Mouse (Mus musculus) CH12.LX (cell line): Measurements from ENCODE around the gene Neurl4. TPM values are rescaled to one million over a fixed set of nuclear protein-coding genes. Genes with fewer than 3 reads are reported as not detected.

Experiments used
- DNase-seq: peaks from one replicate; pipeline ENCODE4 v3.0.0-alpha.2; 2013; ENCODE audit errors: extremely low read depth
- H3K27ac ChIP-seq: 2 replicates; pipeline ENCODE4 v1.5.1; 2012; ENCODE audit warnings: low read depth, mild to moderate bottlenecking, control low read depth, moderate library complexity; ENCODE audit not compliant: insufficient read depth
- H3K27me3 ChIP-seq: replicated peaks from 2 replicates; pipeline ENCODE3; 2012; ENCODE audit warnings: inconsistent platforms
- H3K36me3 ChIP-seq, 2 experiments: replicated peaks in 1 of 2; 2 replicates each; pipeline versions ENCODE3 to v1.6.1; 2012; ENCODE audit warnings: inconsistent platforms in 1 of 2, low read length in 1 of 2, mild to moderate bottlenecking in 1 of 2, mixed read lengths in 1 of 2, moderate library complexity in 1 of 2; ENCODE audit not compliant: control insufficient read depth in 1 of 2, insufficient read depth in 1 of 2
- H3K4me1 ChIP-seq, 2 experiments: 2 replicates each; pipeline ENCODE4 v1.6.1; 2012; ENCODE audit warnings: inconsistent platforms in 1 of 2, moderate library complexity in 1 of 2; ENCODE audit not compliant: insufficient read depth in 2 of 2, control insufficient read depth in 1 of 2
- H3K4me2 ChIP-seq: 2 replicates; pipeline ENCODE4 v1.6.1; 2012; ENCODE audit warnings: low read depth, mild to moderate bottlenecking, control low read depth; ENCODE audit not compliant: poor library complexity, insufficient read depth, severe bottlenecking
- H3K4me3 ChIP-seq, 3 experiments: fragments of 150-350 bp in 1 of 3; sonication (generic) in 1 of 3; replicated peaks in 1 of 3; 2 replicates each; pipeline versions ENCODE3 to v1.5.1; 2011 to 2012; ENCODE audit warnings: low read depth in 2 of 3, low read length in 2 of 3, mild to moderate bottlenecking in 2 of 3, moderate library complexity in 2 of 3, control low read depth in 1 of 3, improper control_type of control experiment in 1 of 3, inconsistent platforms in 1 of 3, mixed read lengths in 1 of 3; ENCODE audit not compliant: poor library complexity in 1 of 3
- H3K79me2 ChIP-seq: replicated peaks from 2 replicates; pipeline ENCODE4 v1.6.1; 2012; ENCODE audit warnings: mild to moderate bottlenecking, moderate library complexity; ENCODE audit not compliant: control insufficient read depth, poor library complexity, insufficient read depth, severe bottlenecking; ENCODE audit errors: extremely low read depth
- H3K9ac ChIP-seq: 2 replicates; pipeline ENCODE4 v1.6.1; 2012; ENCODE audit warnings: low read depth, mild to moderate bottlenecking, control low read depth, moderate library complexity; ENCODE audit not compliant: insufficient read depth
- H3K9me3 ChIP-seq: replicated peaks from 2 replicates; pipeline ENCODE3; 2012; ENCODE audit warnings: low read length, inconsistent platforms, mixed read lengths
- BHLHE40 ChIP-seq: IDR thresholded peaks from 2 replicates; pipeline ENCODE4 v1.6.1; 2011; ENCODE audit warnings: mild to moderate bottlenecking, low read depth, low read length, improper control_type of control experiment
- CHD1 ChIP-seq: IDR thresholded peaks from 2 replicates; pipeline ENCODE4 v1.6.1; 2012; ENCODE audit warnings: low read depth, low read length, improper control_type of control experiment, inconsistent platforms
- CHD2 ChIP-seq: IDR thresholded peaks from 2 replicates; pipeline ENCODE4 v1.6.1; 2011; ENCODE audit warnings: low read length, improper control_type of control experiment
- CTCF ChIP-seq, 2 experiments: IDR thresholded peaks in 1 of 2; conservative IDR thresholded peaks in 1 of 2; 2 replicates each; pipeline ENCODE4 v1.5.1; 2011 to 2012; ENCODE audit warnings: low read depth in 2 of 2, low read length in 2 of 2, improper control_type of control experiment in 1 of 2, inconsistent platforms in 1 of 2, mild to moderate bottlenecking in 1 of 2, moderate library complexity in 1 of 2
- E2F4 ChIP-seq: IDR thresholded peaks from 2 replicates; pipeline ENCODE4 v1.6.1; 2011; ENCODE audit warnings: low read depth, low read length, improper control_type of control experiment; ENCODE audit not compliant: insufficient replicate concordance
- ELF1 ChIP-seq: IDR thresholded peaks from 2 replicates; pipeline ENCODE4 v1.6.1; 2014; ENCODE audit warnings: low read depth, mild to moderate bottlenecking, inconsistent platforms, low read length, improper control_type of control experiment
- EP300 ChIP-seq: IDR thresholded peaks from 2 replicates; pipeline ENCODE4 v1.6.1; 2011; ENCODE audit warnings: low read length, improper control_type of control experiment
- ETS1 ChIP-seq: conservative IDR thresholded peaks from 2 replicates; pipeline ENCODE4 v1.6.1; 2012; ENCODE audit warnings: low read depth, mild to moderate bottlenecking, inconsistent platforms, low read length, improper control_type of control experiment, moderate library complexity
- GABPA ChIP-seq: IDR thresholded peaks from 2 replicates; pipeline ENCODE4 v1.6.1; 2012; ENCODE audit warnings: low read depth, low read length, improper control_type of control experiment, inconsistent platforms; ENCODE audit not compliant: insufficient replicate concordance
- HCFC1 ChIP-seq: IDR thresholded peaks from 2 replicates; pipeline ENCODE4 v1.6.1; 2012; ENCODE audit warnings: low read depth, mild to moderate bottlenecking, inconsistent platforms, low read length, improper control_type of control experiment
- IRF4 ChIP-seq: IDR thresholded peaks from 2 replicates; pipeline ENCODE4 v1.6.1; 2014; ENCODE audit warnings: low read depth, mild to moderate bottlenecking, inconsistent platforms, low read length, improper control_type of control experiment
- JUN ChIP-seq: IDR thresholded peaks from 2 replicates; pipeline ENCODE4 v1.6.1; 2011; ENCODE audit warnings: low read depth, mild to moderate bottlenecking, low read length, improper control_type of control experiment, moderate library complexity; ENCODE audit not compliant: insufficient read depth
- JUND ChIP-seq: conservative IDR thresholded peaks from 2 replicates; pipeline ENCODE4 v1.6.1; 2011; ENCODE audit warnings: low read depth, low read length, improper control_type of control experiment
- KAT2A ChIP-seq: IDR thresholded peaks from 2 replicates; pipeline ENCODE4 v1.6.1; 2012; ENCODE audit warnings: low read length, improper control_type of control experiment, inconsistent platforms; ENCODE audit not compliant: insufficient replicate concordance
- MAFK ChIP-seq: IDR thresholded peaks from 2 replicates; pipeline ENCODE4 v1.6.1; 2011; ENCODE audit warnings: low read length, improper control_type of control experiment; ENCODE audit not compliant: insufficient replicate concordance
- MAX ChIP-seq: IDR thresholded peaks from 2 replicates; pipeline ENCODE4 v1.6.1; 2011; ENCODE audit warnings: low read length, improper control_type of control experiment
- MAZ ChIP-seq: IDR thresholded peaks from 2 replicates; pipeline ENCODE4 v1.6.1; 2012; ENCODE audit warnings: low read depth, mild to moderate bottlenecking, inconsistent platforms, low read length, improper control_type of control experiment, moderate library complexity
- MEF2A ChIP-seq: IDR thresholded peaks from 2 replicates; pipeline ENCODE4 v1.6.1; 2014; ENCODE audit warnings: low read depth, mild to moderate bottlenecking, inconsistent platforms, low read length, improper control_type of control experiment, borderline replicate concordance
- MXI1 ChIP-seq: IDR thresholded peaks from 2 replicates; pipeline ENCODE4 v1.6.1; 2011; ENCODE audit warnings: mild to moderate bottlenecking, low read depth, low read length, improper control_type of control experiment
- MYC ChIP-seq: IDR thresholded peaks from 2 replicates; pipeline ENCODE4 v1.6.1; 2011; ENCODE audit warnings: low read depth, mild to moderate bottlenecking, improper control_type of control experiment, low read length
- NELFE ChIP-seq: IDR thresholded peaks from 2 replicates; pipeline ENCODE4 v1.6.1; 2011; ENCODE audit warnings: low read depth, low read length, improper control_type of control experiment
- NRF1 ChIP-seq: IDR thresholded peaks from 2 replicates; pipeline ENCODE4 v1.6.1; 2014; ENCODE audit warnings: low read depth, mild to moderate bottlenecking, inconsistent platforms, low read length, improper control_type of control experiment, moderate library complexity
- PAX5 ChIP-seq: IDR thresholded peaks from 2 replicates; pipeline ENCODE4 v1.6.1; 2012; ENCODE audit warnings: low read length, inconsistent platforms, mixed read lengths
- POLR2A ChIP-seq: IDR thresholded peaks from 2 replicates; pipeline ENCODE4 v1.6.1; 2011; ENCODE audit warnings: low read depth, mild to moderate bottlenecking, improper control_type of control experiment, low read length
- POLR2AphosphoS2 ChIP-seq: IDR thresholded peaks from 2 replicates; pipeline ENCODE4 v1.6.1; 2011; ENCODE audit warnings: low read depth, low read length, improper control_type of control experiment
- RAD21 ChIP-seq: IDR thresholded peaks from 2 replicates; pipeline ENCODE4 v1.6.1; 2011; ENCODE audit warnings: low read depth, mild to moderate bottlenecking, low read length, improper control_type of control experiment, moderate library complexity
- RCOR1 ChIP-seq: conservative IDR thresholded peaks from 2 replicates; pipeline ENCODE4 v1.6.1; 2012; ENCODE audit warnings: low read depth, mild to moderate bottlenecking, inconsistent platforms, low read length, improper control_type of control experiment
- SIN3A ChIP-seq: IDR thresholded peaks from 2 replicates; pipeline ENCODE4 v1.6.1; 2012; ENCODE audit warnings: low read length, improper control_type of control experiment, inconsistent platforms
- SMC3 ChIP-seq: IDR thresholded peaks from 2 replicates; pipeline ENCODE4 v1.6.1; 2011; ENCODE audit warnings: low read depth, low read length, improper control_type of control experiment
- TBP ChIP-seq: conservative IDR thresholded peaks from 2 replicates; pipeline ENCODE4 v1.6.1; 2011; ENCODE audit warnings: low read depth, low read length, improper control_type of control experiment
- TCF12 ChIP-seq: IDR thresholded peaks from 2 replicates; pipeline ENCODE4 v1.6.1; 2014; ENCODE audit warnings: low read depth, mild to moderate bottlenecking, inconsistent platforms, low read length, improper control_type of control experiment
- UBTF ChIP-seq: IDR thresholded peaks from 2 replicates; pipeline ENCODE4 v1.6.1; 2012; ENCODE audit warnings: low read depth, mild to moderate bottlenecking, inconsistent platforms, low read length, improper control_type of control experiment, moderate library complexity
- USF1 ChIP-seq: IDR thresholded peaks from 2 replicates; pipeline ENCODE4 v1.6.1; 2014; ENCODE audit warnings: low read depth, mild to moderate bottlenecking, inconsistent platforms, low read length, improper control_type of control experiment
- USF2 ChIP-seq: conservative IDR thresholded peaks from 2 replicates; pipeline ENCODE4 v1.6.1; 2011; ENCODE audit warnings: low read depth, low read length, improper control_type of control experiment
- ZC3H11A ChIP-seq: IDR thresholded peaks from 2 replicates; pipeline ENCODE4 v1.6.1; 2012; ENCODE audit warnings: low read depth, mild to moderate bottlenecking, inconsistent platforms, low read length, improper control_type of control experiment
- ZKSCAN1 ChIP-seq: IDR thresholded peaks from 2 replicates; pipeline ENCODE4 v1.6.1; 2012; ENCODE audit warnings: low read depth, inconsistent platforms, low read length, improper control_type of control experiment, borderline replicate concordance
- ZMIZ1 ChIP-seq: IDR thresholded peaks from 2 replicates; pipeline ENCODE4 v1.6.1; 2012; ENCODE audit warnings: low read depth, mild to moderate bottlenecking, inconsistent platforms, low read length, improper control_type of control experiment
- ZNF384 ChIP-seq: IDR thresholded peaks from 2 replicates; pipeline ENCODE4 v1.6.1; 2012; ENCODE audit warnings: low read depth, low read length, improper control_type of control experiment, inconsistent platforms
- dilution Hi-C: fragments of 300-500 bp; cut with MboI; formaldehyde crosslinking; loops from 2 replicates; pipeline ENCODE4 v1.14.3; 2020; ENCODE audit warnings: low sequenced_read_pairs; ENCODE audit not compliant: extremely low pct_unique_long_range_greater_than_20kb, extremely low pct_ligation_motif_present
- in situ Hi-C: fragments of 300-500 bp; cut with MboI; formaldehyde crosslinking; loops from 3 replicates; pipeline ENCODE4 v1.14.3; 2019; ENCODE audit warnings: low sequenced_read_pairs, low pct_ligation_motif_present, low pct_unique_long_range_greater_than_20kb, mixed read lengths
- polyA plus RNA-seq: library from polyadenylated mRNA; unstranded; fragments of >175 nt; gene quantifications from 2 replicates; pipeline ENCODE4 v1.2.1, GENCODE M21; 2012; ENCODE audit warnings: low read depth; ENCODE audit not compliant: insufficient read length
- total RNA-seq, 2 experiments: library from RNA; depleted of rRNA; stranded (reverse); fragments of 300-350 nt in 1 of 2; fragments of >200 nt in 1 of 2; gene quantifications; 2 replicates each; pipeline ENCODE4 v1.2.3; 2012 to 2014

Neurl4 gene
- total and polyA plus RNA-seq, 3 experiments = 21.4 to 51.0 (median 40.1) TPM

GRCm38 (mm10) chr11:69880853-69881603 lies 19.8 kb upstream of the Neurl4 start, which contains the start of gene Kctd11:
Gene Kctd11, minus strand, starts transcription at chr11:69881406.
- dilution Hi-C loops (no loop called here), in situ Hi-C loops (loop anchor here (5.0 kb wide), 1 partner anchor 36 kb away; no protein-coding TSS in a partner anchor)
- peaks cover 21 to 56% of the 10 kb centered on the region in 2 experiments for H3K4me1 ChIP-seq

More at GRCm38 (mm10) chr11:69880853-69881603, 19.8 kb upstream of the Neurl4 start, which contains the start of gene Kctd11:
- peak within 1 kb of the TSS; percentile 56 for H3K9ac ChIP-seq
- peak within 1 kb of the TSS; percentile 63 for H3K27ac ChIP-seq
- peak; percentile 95 for DNase-seq
- H3K79me2 ChIP-seq = no peaks in the 10 kb centered on the region
- TF ChIP-seq RCOR1 (no peak), ZKSCAN1 (no peak), RAD21 (peak; percentile 68), POLR2A (peak; percentile 86), ELF1 (peak; percentile 90), ZMIZ1 (peak; percentile 73), HCFC1 (peak; percentile 50), E2F4 (no peak), MAFK (no peak), CTCF (conservative IDR thresholded peaks at IDR 0.05 in 1 of 2, IDR thresholded peaks at IDR 0.05 in 1 of 2; ENCODE audit: low read depth in 2 of 2, low read length in 2 of 2) (peak in 1 of 2 experiments; percentile 89; a peak in 2 of 4 replicates), KAT2A (no peak), IRF4 (peak; percentile 69), SMC3 (peak; percentile 88), BHLHE40 (peak; percentile 50), ZNF384 (no peak), MAZ (peak; percentile 89), SIN3A (peak; percentile 83), ZC3H11A (peak; percentile 10; the same call in 1 of the 2 replicates), UBTF (peak; percentile 22), USF2 (no peak), USF1 (no peak), PAX5 (no peak), MYC (0 out of 2 replicates have a peak, but pooled peaks have one; percentile 36), POLR2AphosphoS2 (no peak), EP300 (peak; percentile 32; the same call in 1 of the 2 replicates), CHD2 (no peak), NRF1 (peak; percentile 19; the same call in 1 of the 2 replicates), CHD1 (no peak), NELFE (peak; percentile 74), TBP (0 out of 2 replicates have a peak, but pooled peaks have one; percentile 19), GABPA (no peak), TCF12 (peak; percentile 78), MAX (peak; percentile 78; the same call in 1 of the 2 replicates), MEF2A (peak; percentile 65; the same call in 1 of the 2 replicates), JUND (no peak), MXI1 (peak; percentile 66), JUN (no peak), ETS1 (no peak)
- peaks cover 18 to 60% of the 10 kb centered on the region in 2 experiments for H3K36me3 ChIP-seq
- peaks cover 10% of the 10 kb centered on the region for H3K9me3 ChIP-seq
- peak within 1 kb of the TSS; percentile 50 to 74 (median 57) for H3K4me3 ChIP-seq
- peak within 1 kb of the TSS; percentile 41 for H3K4me2 ChIP-seq
- H3K27me3 ChIP-seq = no peaks in the 10 kb centered on the region
